Comparison of ENCODE assay signal across 16 mouse cellular contexts in genomic region chr8:121016621-121017020, GRCm38 (mm10).
DNase-seq lines count a peak whose midpoint lies in the region; ATAC-seq lines count a peak whose summit lies in the region.
"Had no signal": no experiment of that assay in that cellular context is flagged by ENCODE, and none has a peak within 500 bp of the region (broad histone marks: within the 10 kb centered on the region; RNA-seq: fewer than 3 reads in every experiment).

No protein-coding gene starts in this region.

- no peak for ATAC-seq in cerebellum, adult (ENCODE audit: insufficient number of reproducible peaks, low FRiP score, low TSS enrichment)
- ATAC-seq: CD4-positive, CD25-positive, alpha-beta regulatory T cell, adult 4 months; forebrain, embryonic 16.5 days; midbrain, embryonic 16.5 days had no signal

- peak; percentile 45 to 54 for DNase-seq in cerebellum, postnatal 10 days
- peak; percentile 45 for DNase-seq in adrenal gland, adult 8-10 months
- DNase-seq in layer of hippocampus, adult 11-12 months (ENCODE audit: low spot score), result peak; percentile 42
- DNase-seq in mesoderm, embryonic 11.5 days (ENCODE audit: low read depth, low spot score), result peak; percentile 34
- no peak for DNase-seq in spleen, postnatal 10 days (ENCODE audit: low spot score in 2 of 2)
- no peak for DNase-seq in spleen, adult 12 weeks (ENCODE audit: low spot score)
- DNase-seq in T-cell, adult 2 months (ENCODE audit: low spot score), result no peak
- DNase-seq: cerebellum, postnatal 36 days; heart, adult 11 months; heart, postnatal 36 days; liver; lung, adult 18-20 months had no signal

Comparison
In these comparisons a context has a peak if more than half of its experiments do, and no peak if none do; other contexts are left out.
1. DNase-seq: peak in cerebellum, postnatal 10 days (2 of 2), adrenal gland, adult 8-10 months (single experiment), layer of hippocampus, adult 11-12 months (single experiment) and mesoderm, embryonic 11.5 days (single experiment); none in spleen, postnatal 10 days (0 of 2), spleen, adult 12 weeks (single experiment) and T-cell, adult 2 months (single experiment).